Mouse (Mus musculus): ENCODE results near the gene Gm13691. TPM values are rescaled to one million over a fixed set of nuclear protein-coding genes. Genes with fewer than 3 reads are reported as not detected.
"Not testable (repeated sequence)": the region's sequence is repeated elsewhere in the genome, so short reads cannot be mapped to it uniquely, and the experiment has no call there.

Gm13691 gene
- total RNA-seq, 4 experiments from 2014 or later, result 1.4 to 2.5 (median 1.7) TPM

DNA sequence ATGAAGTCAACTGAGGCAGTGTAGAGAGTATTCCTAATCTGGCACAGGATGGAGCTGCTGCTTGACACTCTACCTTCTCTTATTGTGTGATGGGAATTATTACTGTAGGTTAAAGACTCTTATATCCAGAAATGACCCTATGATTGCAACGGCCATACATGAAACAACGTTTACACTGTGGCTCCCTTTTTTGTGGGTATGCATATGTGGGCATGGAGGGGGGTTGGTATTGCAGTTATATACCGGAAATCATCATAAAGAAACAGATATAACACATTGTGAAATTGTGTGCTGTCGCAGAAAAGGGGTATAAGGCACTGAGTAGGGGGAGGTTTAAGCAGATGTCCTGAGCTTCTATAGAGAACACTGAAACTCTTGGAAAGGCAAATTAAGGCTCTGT is 45.6 kb downstream of the Gm13691 start:
- DNase-seq, result no peak

GRCm38 (mm10) chr2:84037304-84037703 is 47.0 kb downstream of the Gm13691 start:
- DNase-seq, result no peak

- not testable (repeated sequence) for DNase-seq
Observed at GRCm38 (mm10) chr2:84037943-84038342, 47.6 kb downstream of the Gm13691 start.

- DNase-seq, result no peak
Observed at GRCm38 (mm10) chr2:84039277-84039676, 48.9 kb downstream of the Gm13691 start.

Other genes with a start within 250 kb of the Gm13691 start
- 1 to 10 TPM; 4.4 to 8.6 (median 6.0) TPM for gene Fam171b, start 177.9 kb upstream of the Gm13691 start, total RNA-seq (2022)
- not detected for gene Zswim2, start 49.3 kb upstream of the Gm13691 start, total RNA-seq (2022)
- 1 to 10 TPM; 1.4 to 2.5 (median 1.7) TPM for gene Gm13698, start 34.9 kb upstream of the Gm13691 start, total RNA-seq (2022)
- gene Gm13693, start 29.1 kb upstream of the Gm13691 start, total RNA-seq (2022), result 1 to 10 TPM; 1.4 to 2.5 (median 1.7) TPM
- 1 to 10 TPM in 2 of 4 experiments, not detected in 2; 1.2 to 1.6 TPM for gene Gm13695, start 23.2 kb upstream of the Gm13691 start, total RNA-seq (2022)
- gene Gm13696, start 17.4 kb upstream of the Gm13691 start, total RNA-seq (2022), result 1 to 10 TPM; 1.4 to 2.5 (median 1.7) TPM
- gene Gm13694, start 11.6 kb upstream of the Gm13691 start, total RNA-seq (2022), result 1 to 10 TPM; 1.4 to 2.5 (median 1.7) TPM
- gene Gm13697, start 5.8 kb upstream of the Gm13691 start, total RNA-seq (2022), result 1 to 10 TPM; 1.4 to 2.5 (median 1.7) TPM

All from adrenal gland, adult 8-10 months (tissue).